Mouse (Mus musculus) myocyte (in vitro differentiated cells): Measurements from ENCODE around the gene Rapgef2.

Experiments used
- E2F4 ChIP-seq: IDR thresholded peaks from one replicate; pipeline ENCODE4 v1.6.1; 2011; ENCODE audit warnings: mild to moderate bottlenecking, control low read depth, moderate library complexity; ENCODE audit not compliant: insufficient read depth
- MAX ChIP-seq: IDR thresholded peaks from one replicate; pipeline ENCODE4 v1.6.1; 2011; ENCODE audit warnings: low read depth, mild to moderate bottlenecking, control low read depth
- MYOG ChIP-seq, 3 experiments: IDR thresholded peaks; one replicate each; pipeline ENCODE4 v1.6.1; 2011; ENCODE audit warnings: control low read depth in 2 of 3, low read depth in 2 of 3, mild to moderate bottlenecking in 2 of 3; ENCODE audit not compliant: insufficient read length in 2 of 3, control insufficient read depth in 1 of 3, insufficient read depth in 1 of 3

- TF ChIP-seq MYOG (IDR thresholded peaks at IDR 0.05; ENCODE audit: control insufficient read depth in 1 of 3, insufficient read depth in 1 of 3, insufficient read length in 2 of 3, low read depth in 2 of 3), result no peak
- no peak for TF ChIP-seq MAX
- TF ChIP-seq E2F4, result no peak
Measured at GRCm38 (mm10) chr3:79244347-79244746, 42.0 kb downstream of the Rapgef2 start.
